Mouse (Mus musculus) intestine, postnatal 0 days (tissue): ENCODE data around the gene Gm10491. TPM values are rescaled to one million over a fixed set of nuclear protein-coding genes. Genes with fewer than 3 reads are reported as not detected.
A peak's percentile ranks its signal among the peaks of the same experiment; 100 is the strongest.
"Not testable (repeated sequence)": the region's sequence is repeated elsewhere in the genome, so short reads cannot be mapped to it uniquely, and the experiment has no call there.

ENCODE experiments used
- ATAC-seq: fragments of 200-750 bp; cut with Nextera tagmentation; 2 replicates; pipeline ENCODE4 v1.8.0; 2017; ENCODE audit warnings: mild to moderate bottlenecking, moderate TSS enrichment, moderate library complexity
- H3K27ac ChIP-seq: fragments of 300-500 bp; sonication (generic); 2 replicates; pipeline ENCODE4 v1.5.1; 2014; ENCODE audit warnings: mild to moderate bottlenecking, low read depth, low read length, moderate library complexity
- H3K27me3 ChIP-seq: fragments of 300-500 bp; sonication (generic); replicated peaks from 2 replicates; pipeline ENCODE4 v1.6.1; 2014; ENCODE audit warnings: low read length, mixed read lengths; ENCODE audit not compliant: control insufficient read depth, insufficient read depth
- H3K36me3 ChIP-seq: fragments of 300-500 bp; sonication (generic); 2 replicates; pipeline ENCODE4 v1.6.1; 2014; ENCODE audit warnings: mild to moderate bottlenecking, moderate library complexity; ENCODE audit not compliant: control insufficient read depth, insufficient read depth
- H3K4me1 ChIP-seq: fragments of 300-500 bp; sonication (generic); replicated peaks from 2 replicates; pipeline ENCODE4 v1.6.1; 2014; ENCODE audit warnings: antibody characterized with exemption, low read length, mixed read lengths; ENCODE audit not compliant: control insufficient read depth, insufficient read depth
- H3K4me2 ChIP-seq: fragments of 300-500 bp; sonication (generic); replicated peaks from 2 replicates; pipeline ENCODE4 v1.6.1; 2014; ENCODE audit warnings: low read depth, mild to moderate bottlenecking, moderate library complexity
- H3K4me3 ChIP-seq: fragments of 300-500 bp; sonication (generic); 2 replicates; pipeline ENCODE4 v1.5.1; 2014; ENCODE audit warnings: low read depth, low read length
- H3K9ac ChIP-seq: fragments of 300-500 bp; sonication (generic); 2 replicates; pipeline ENCODE4 v1.6.1; 2014; ENCODE audit warnings: mild to moderate bottlenecking, low read depth, low read length
- H3K9me3 ChIP-seq: fragments of 300-500 bp; sonication (generic); 2 replicates; pipeline ENCODE4 v1.6.1; 2016; ENCODE audit warnings: mixed run types; ENCODE audit not compliant: control insufficient read depth
- CTCF ChIP-seq: sonication (generic); IDR thresholded peaks from 2 replicates; pipeline ENCODE4 v1.5.1; 2016; ENCODE audit warnings: low read depth, mild to moderate bottlenecking, control low read depth, antibody characterized with exemption, moderate library complexity
- WGBS: fragments of 180-500 bp; shearing (Covaris S2); extraction: QIAGEN DNeasy Blood & Tissue Kit; methylation state at CpG from one replicate; pipeline ENCODE4 v1.1.7; 2014; 5-methylcytosine and 5-hydroxymethylcytosine counted together
- polyA plus RNA-seq: library from polyadenylated mRNA; unstranded; fragments of >200 nt; fragmentation: Nextera tagmentation; extraction: Ambion mirVana; gene quantifications from 2 replicates; pipeline ENCODE4 v1.2.1, GENCODE M21; 2015

Gm10491 gene
- polyA plus RNA-seq, 1 experiment from 2014 or later, result not detected

GRCm38 (mm10) chrX:7917960-7918359, 10.3 kb upstream of the Gm10491 start:
- H3K4me1 ChIP-seq, H3K9me3 ChIP-seq, H3K36me3 ChIP-seq, ATAC-seq, H3K27ac ChIP-seq, H3K4me2 ChIP-seq, H3K4me3 ChIP-seq, H3K9ac ChIP-seq: not testable (repeated sequence)
- peaks cover 32% of the 10 kb centered on the region for H3K27me3 ChIP-seq
- WGBS, result 68% methylated on average over 6 of the region's 6 CpGs
- TF ChIP-seq CTCF, result 0 out of 2 replicates have a peak, but pooled peaks have one; percentile 20

DNA sequence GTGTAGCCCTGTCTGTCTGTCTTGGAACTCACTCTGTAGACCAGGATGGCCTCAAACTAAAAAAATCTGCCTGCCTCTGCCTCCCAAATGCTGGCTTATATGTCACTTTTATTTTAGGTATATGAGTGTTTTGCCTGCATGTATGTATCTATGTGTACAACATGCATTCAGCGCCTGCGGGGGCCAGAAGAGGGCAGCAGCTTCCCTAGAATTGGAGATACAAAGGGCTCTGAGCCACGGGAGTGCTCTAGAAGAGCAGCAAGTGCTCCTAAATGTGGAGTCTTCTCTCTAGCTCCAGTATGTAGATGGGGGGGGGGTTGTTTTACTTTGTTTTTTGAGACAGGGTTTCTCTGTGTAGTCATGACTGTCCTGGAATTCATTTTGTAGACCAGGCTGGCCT, 8.0 kb upstream of the Gm10491 start:
- not testable (repeated sequence) for H3K36me3 ChIP-seq, H3K4me2 ChIP-seq, H3K9ac ChIP-seq, H3K4me3 ChIP-seq, H3K9me3 ChIP-seq, H3K4me1 ChIP-seq, ATAC-seq, H3K27ac ChIP-seq
- H3K27me3 ChIP-seq, result peaks cover 12% of the 10 kb centered on the region
- TF ChIP-seq CTCF, result peak; percentile 52
- WGBS, result 38% methylated on average over 3 of the region's 3 CpGs

GRCm38 (mm10) chrX:7910473-7910872, 2.8 kb upstream of the Gm10491 start:
- Histone ChIP-seq H3K27ac (no peak overlapping the region), H3K9ac (no peak overlapping the region)

GRCm38 (mm10) chrX:7909242-7909641, 1.6 kb upstream of the Gm10491 start, which contains the start of gene Gm10490:
Gm10490 (plus strand) TSS chrX:7909542.
- H3K36me3 ChIP-seq, H3K9ac ChIP-seq, H3K4me2 ChIP-seq, ATAC-seq, H3K27ac ChIP-seq, H3K4me1 ChIP-seq, H3K27me3 ChIP-seq, H3K4me3 ChIP-seq, H3K9me3 ChIP-seq: not testable (repeated sequence)
- 92% methylated on average over 4 of the region's 4 CpGs for WGBS

More at GRCm38 (mm10) chrX:7910473-7910872, 2.8 kb upstream of the Gm10491 start:
- peak; percentile 46 for TF ChIP-seq CTCF
- Histone ChIP-seq H3K36me3 (no peaks in the 10 kb centered on the region), H3K9me3 (no peaks in the 10 kb centered on the region), H3K27me3 (no peaks in the 10 kb centered on the region), H3K4me3 (no peak overlapping the region), H3K4me2 (no peak overlapping the region), H3K4me1 (no peaks in the 10 kb centered on the region)
- WGBS, result 53% methylated on average over 6 of the region's 6 CpGs
- ATAC-seq, result no peak

- no peak overlapping the region for H3K4me3 ChIP-seq
- H3K36me3 ChIP-seq, result no peaks in the 10 kb centered on the region
- no peak overlapping the region for H3K9ac ChIP-seq
- no peaks in the 10 kb centered on the region for H3K4me1 ChIP-seq
- TF ChIP-seq CTCF, result no peak
- WGBS, result 93% methylated on average over 5 of the region's 5 CpGs
- no peak for ATAC-seq
- no peaks in the 10 kb centered on the region for H3K9me3 ChIP-seq
- H3K27ac ChIP-seq, result no peak overlapping the region
- no peaks in the 10 kb centered on the region for H3K27me3 ChIP-seq
- H3K4me2 ChIP-seq, result no peak overlapping the region
Observed at GRCm38 (mm10) chrX:7904441-7904840, 3.2 kb downstream of the Gm10491 start.

GRCm38 (mm10) chrX:7898880-7899874, 8.5 kb downstream of the Gm10491 start, which contains the start of the genes Pqbp1 and Timm17b:
Pqbp1 (minus strand) TSS chrX:7899269.
Timm17b (plus strand) TSS chrX:7899357.
- ATAC-seq, result peak; percentile 99
- Histone ChIP-seq H3K4me3 (peak within 1 kb of the TSS; percentile 56), H3K36me3 (peaks cover 5% of the 10 kb centered on the region), H3K9me3 (no peaks in the 10 kb centered on the region), H3K27me3 (no peaks in the 10 kb centered on the region), H3K9ac (peak within 1 kb of the TSS; percentile 46), H3K4me2 (peak within 1 kb of the TSS; percentile 62), H3K4me1 (no peaks in the 10 kb centered on the region), H3K27ac (peak within 1 kb of the TSS; percentile 72)
- 16% methylated on average over 62 of the region's 62 CpGs for WGBS
- TF ChIP-seq CTCF, result no peak
